Mouse (Mus musculus) G1E-ER4 (cell line): Measurements from ENCODE around the gene Efr3b. TPM values are rescaled to one million over a fixed set of nuclear protein-coding genes. Genes with fewer than 3 reads are reported as not detected.

Experiments used
- GATA1 ChIP-seq: IDR thresholded peaks from one replicate; pipeline ENCODE4 v1.8.0; 2012; ENCODE audit warnings: low read length, inconsistent platforms
- polyA plus RNA-seq: library from polyadenylated mRNA; stranded (reverse); fragments of >175 nt; gene quantifications from 2 replicates; pipeline ENCODE4 v1.2.3, GENCODE M21; 2012

Efr3b gene
- polyA plus RNA-seq, 1 experiment = not detected

GRCm38 (mm10) chr12:4011301-4011700 lies 27.4 kb downstream of the Efr3b start:
- TF ChIP-seq GATA1 = no peak

DNA sequence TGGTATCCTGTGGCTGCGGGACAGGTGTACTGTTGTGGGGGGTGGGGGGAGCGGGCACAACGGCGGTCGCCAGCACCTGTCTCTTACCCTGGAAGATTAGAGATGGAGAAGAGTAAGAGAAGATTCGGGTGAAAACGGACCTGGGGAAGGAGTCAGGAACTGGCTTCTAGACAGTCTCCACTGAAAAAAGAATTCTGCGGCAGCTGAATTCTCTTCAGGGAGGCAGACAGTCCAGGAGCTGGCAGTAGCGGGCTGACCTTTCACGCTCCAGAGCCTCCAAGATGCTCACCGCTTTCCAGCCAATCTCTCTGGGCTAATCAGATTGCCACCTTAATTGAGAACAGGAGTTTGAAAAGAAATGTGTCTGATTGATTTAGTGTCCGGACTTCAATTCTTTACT lies 30.0 kb downstream of the Efr3b start:
- no peak for TF ChIP-seq GATA1

DNA sequence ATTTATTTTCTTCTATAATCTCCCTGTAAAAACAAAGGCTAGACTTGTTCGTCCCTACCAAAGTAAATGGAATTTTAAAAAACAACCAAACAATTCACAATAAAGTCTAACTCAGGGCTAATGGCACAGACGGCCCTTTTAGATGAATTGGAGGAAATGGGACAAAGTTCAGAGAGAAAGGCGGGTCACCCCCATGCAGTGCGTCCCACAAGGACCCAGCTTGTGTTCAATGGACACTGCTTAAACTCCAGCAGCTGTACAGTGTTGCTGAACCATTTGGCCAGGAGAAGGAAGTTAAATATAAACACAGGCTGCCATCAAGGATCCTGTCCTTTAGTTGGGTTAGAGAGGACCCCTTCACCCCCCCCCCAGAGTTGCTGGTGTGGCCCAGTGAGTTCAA lies 30.9 kb downstream of the Efr3b start:
- TF ChIP-seq GATA1 = no peak

- no peak for TF ChIP-seq GATA1
These were observed 31.5 kb downstream of the Efr3b start for GRCm38 (mm10) chr12:4007181-4007580.

DNA sequence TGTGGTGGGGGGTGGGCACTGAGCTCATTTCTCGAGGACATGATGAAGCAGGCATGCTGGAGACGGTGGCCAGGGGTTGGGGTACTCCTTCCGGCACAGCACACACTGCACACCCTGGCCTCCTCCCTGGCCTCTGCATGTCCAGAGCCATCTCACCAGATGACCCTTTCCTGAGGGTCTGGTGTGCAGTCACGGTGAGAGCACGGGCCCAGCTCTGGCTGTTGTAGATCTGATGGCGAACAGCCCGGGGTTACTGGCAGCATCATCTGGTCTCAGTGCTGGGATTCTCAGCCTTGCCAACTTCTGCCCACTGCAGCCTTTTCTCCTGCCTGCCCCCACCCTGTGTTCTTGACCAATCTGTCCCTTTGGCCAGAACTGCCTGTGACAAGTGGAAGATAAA lies 32.6 kb downstream of the Efr3b start:
- no peak for TF ChIP-seq GATA1

- TF ChIP-seq GATA1 = no peak
These were observed 34.1 kb downstream of the Efr3b start for GRCm38 (mm10) chr12:4004648-4005047.

- no peak for TF ChIP-seq GATA1
These were observed 38.3 kb downstream of the Efr3b start for GRCm38 (mm10) chr12:4000406-4000805.

DNA sequence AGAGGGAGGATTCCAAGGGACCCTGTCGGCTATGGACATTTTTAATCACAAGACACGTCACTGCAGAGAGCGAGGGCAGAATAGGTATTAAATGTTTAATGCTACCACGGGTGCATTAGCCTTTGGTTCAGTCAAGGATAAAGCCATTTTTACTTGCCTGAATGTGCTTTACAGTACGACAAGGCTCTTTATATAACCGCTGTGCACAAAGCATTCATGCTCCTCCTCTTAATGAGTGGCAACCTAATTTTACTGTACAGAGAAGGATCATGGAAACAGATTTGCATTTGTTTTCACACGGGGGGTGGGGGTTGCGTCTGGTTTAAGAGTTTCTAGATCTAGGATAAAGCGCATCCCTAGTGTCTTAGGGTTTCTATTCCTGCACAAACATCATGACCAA lies 42.0 kb downstream of the Efr3b start:
- no peak for TF ChIP-seq GATA1

DNA sequence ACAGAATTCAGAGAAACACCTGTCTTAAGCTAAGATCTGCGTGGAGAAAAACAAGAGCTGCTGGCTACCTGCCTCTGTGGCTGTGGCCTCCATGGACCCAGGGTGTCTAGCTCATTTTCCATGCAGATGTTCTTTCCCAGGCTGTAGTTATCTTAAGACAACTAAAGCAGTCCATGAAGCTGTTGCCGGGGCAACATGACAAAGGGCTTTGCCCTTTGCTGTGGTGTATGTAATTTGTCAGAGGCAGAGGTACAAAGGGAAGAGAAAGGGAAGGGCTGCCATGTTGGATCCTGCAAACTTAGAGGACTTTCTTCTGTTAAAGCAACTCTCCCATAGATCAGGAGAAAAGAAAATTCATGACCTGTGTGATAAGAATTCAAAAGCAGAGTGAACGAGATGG lies 47.7 kb downstream of the Efr3b start:
- TF ChIP-seq GATA1 = no peak

DNA sequence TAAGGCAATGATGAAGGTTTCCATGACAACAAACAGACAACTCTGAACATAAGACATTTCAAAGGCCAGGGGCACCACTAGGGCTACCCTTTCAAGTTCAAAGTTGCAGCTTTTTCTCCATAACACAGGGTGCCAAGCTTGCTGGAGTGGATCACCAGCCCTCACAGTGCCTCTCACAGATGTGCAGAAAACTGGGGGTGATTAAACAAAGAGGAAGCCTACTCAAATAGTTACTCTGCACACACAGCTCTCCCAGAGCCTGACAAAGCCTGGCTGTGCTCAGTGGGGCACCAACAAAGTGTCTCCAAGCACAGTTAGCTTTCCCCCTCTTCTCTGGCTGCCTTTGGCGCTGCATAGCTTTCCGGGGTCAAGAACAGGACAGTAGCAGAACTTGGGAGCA lies 48.8 kb downstream of the Efr3b start:
- TF ChIP-seq GATA1 = no peak

- no peak for TF ChIP-seq GATA1
These were observed 54.3 kb downstream of the Efr3b start for GRCm38 (mm10) chr12:3984446-3984845.

- TF ChIP-seq GATA1 = no peak
These were observed 55.0 kb downstream of the Efr3b start for GRCm38 (mm10) chr12:3983736-3984135.

DNA sequence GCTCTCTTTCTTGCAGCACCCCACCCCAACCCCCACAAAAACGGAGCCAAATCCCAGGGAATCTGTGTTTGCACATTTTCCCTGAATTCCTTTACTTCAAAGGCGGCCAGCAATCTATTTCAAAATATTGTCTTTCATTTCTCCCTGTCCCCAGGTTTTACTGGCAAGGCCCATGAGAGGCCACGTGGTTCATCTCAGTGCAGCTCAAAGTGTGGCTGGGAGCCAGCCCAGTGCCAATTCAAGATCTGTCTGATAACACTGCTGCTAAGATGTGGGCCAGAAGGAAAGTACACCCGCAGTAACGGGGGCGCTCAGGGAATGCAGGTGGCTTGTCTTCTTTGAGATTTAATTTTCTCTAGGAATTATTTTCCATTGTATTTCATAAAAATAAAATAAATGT lies 56.5 kb downstream of the Efr3b start:
- TF ChIP-seq GATA1 = no peak

- TF ChIP-seq GATA1 = no peak
These were observed 57.2 kb downstream of the Efr3b start for GRCm38 (mm10) chr12:3981350-3982131.

- no peak for TF ChIP-seq GATA1
These were observed 57.7 kb downstream of the Efr3b start for GRCm38 (mm10) chr12:3980991-3981349.

- no peak for TF ChIP-seq GATA1
These were observed 70.3 kb downstream of the Efr3b start for GRCm38 (mm10) chr12:3968380-3968779.

- TF ChIP-seq GATA1 = no peak
These were observed 71.5 kb downstream of the Efr3b start for GRCm38 (mm10) chr12:3967196-3967595.

GRCm38 (mm10) chr12:3960553-3960952 lies 78.2 kb downstream of the Efr3b start:
- TF ChIP-seq GATA1 = no peak
